Mouse (Mus musculus) c-Kit-positive CD71-negative TER-119-negative erythroid progenitor cells, embryonic 14.5 days (primary cell): ENCODE results near the gene Ctps2.

Source experiments
- DNase-seq: peaks from one replicate; pipeline ENCODE4 v3.0.0-alpha.2; 2013; ENCODE audit warnings: low read depth

Ctps2 gene

DNA sequence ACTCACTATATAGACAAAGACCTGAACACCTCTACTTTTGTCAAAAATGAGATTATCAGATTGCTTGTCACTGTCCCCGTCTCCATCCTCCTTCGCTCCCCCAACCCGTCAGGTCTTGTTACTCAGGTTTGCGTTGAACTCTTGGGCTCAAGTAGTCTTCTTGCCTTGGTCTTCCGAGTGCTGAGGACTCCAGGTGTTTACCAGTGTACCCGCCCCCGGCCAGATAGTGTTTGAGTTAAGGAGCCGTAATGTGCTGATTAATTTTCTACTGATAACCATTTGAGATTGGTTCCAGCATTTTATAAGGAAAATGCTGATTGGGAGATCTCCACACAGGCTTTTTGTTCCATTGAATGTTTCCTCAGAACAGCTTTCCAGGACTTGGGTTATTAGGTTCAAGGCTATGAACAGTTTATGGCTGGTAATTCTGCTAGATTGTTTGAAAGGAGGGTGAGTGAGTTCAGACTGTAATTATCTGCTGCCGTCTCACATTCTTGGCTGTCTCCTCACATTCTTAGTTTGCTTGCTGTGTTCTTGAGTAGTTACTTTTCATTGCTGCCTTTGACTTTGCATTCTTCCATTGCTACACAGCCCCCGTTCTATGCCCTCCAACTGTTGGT lies 85.9 kb downstream of the Ctps2 start:
- DNase-seq, result no peak

DNA sequence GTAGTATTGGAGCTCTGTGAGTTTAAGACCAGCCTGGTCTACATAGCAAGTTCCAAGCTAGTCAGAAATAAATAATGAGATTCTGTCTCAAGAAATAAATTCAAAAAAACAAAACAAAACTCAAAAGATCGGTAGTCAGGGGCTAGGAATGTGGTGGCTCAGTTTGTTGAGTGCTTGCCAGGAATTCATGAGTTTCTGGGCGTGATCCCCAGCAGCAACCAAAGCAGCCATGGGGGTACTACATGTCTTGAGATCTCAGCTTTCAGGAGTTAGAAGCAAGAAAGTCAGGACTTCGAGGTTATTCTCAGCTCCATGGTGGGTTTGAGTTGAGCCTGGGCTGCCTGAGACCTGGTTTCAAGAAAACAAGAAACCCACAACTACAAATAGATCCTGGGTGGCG lies 90.4 kb downstream of the Ctps2 start:
- no peak for DNase-seq

DNA sequence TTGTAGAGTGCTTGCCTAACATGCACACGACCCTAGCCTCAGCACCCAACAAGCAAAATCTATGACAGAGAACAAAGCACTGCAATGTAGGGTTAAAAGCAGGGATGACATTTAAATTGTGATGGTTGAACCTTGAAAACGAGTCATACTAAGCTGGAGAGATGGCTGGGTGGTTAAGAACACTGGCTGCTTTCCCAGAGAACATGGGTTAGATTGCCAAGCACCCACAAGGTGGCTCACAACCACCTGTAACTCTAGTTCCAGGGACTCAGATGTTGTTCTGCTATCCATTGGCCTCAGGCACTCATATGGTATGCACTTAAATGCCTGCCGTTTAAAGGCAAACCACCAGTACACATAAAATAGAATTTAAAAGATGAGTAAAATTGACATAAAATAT lies 91.1 kb downstream of the Ctps2 start:
- no peak for DNase-seq

DNA sequence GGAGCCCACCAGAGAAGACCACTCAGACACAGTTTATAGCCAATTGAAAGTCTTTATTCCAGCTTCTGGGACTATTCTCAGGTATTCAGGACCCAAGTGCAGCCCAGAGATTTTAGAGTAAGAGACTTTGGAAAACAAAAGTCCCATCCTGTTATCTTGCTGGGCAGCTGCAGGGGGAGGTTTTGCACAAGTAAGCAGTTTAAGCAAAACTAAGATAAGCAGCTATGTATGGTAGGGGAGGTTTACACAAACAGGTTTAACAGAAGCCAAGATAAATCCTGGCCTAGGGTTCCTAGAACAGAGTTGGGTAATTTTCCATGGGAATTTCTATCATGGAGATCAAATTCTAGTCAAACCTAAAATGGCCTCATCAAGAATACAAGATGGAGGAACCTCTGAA lies 126.8 kb downstream of the Ctps2 start:
- no peak for DNase-seq

DNA sequence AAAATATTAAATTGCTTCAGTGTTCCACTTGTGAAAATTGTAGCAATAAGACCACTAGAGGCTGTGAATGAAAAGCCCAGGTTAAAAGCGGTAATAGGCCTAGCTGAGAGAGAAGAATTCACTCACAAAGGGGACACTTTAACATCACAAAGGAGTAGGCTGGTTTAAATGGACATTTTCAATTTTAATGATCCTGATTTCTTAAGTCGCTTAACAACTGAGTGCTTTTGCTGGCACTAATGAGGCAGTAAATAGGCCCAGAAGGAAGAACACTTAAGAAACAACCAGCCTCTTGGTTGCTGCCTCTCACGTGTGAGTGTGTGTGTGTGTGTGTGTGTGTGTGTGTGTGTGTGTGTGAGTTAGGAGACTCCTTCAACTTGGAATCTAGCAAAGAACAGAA lies 137.7 kb downstream of the Ctps2 start:
- no peak for DNase-seq

DNA sequence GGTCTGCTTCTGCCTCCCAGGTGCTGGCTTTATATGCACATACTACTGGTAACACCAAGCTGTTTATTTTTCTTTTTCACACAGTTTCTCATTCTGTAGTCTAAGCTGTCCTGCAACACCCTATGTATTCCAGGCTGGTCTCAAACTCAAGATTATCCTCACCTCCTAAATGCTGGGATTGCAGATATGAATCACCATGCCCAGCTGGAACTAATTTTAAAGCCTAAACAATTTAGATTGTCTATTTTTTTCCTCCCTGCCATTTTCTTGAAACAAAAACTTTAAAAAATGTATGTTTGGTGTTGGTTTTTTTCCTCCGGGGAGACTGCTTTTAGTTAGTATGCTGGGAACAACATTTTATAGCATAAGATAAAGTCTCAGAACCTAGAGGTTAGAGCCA lies 141.7 kb downstream of the Ctps2 start:
- DNase-seq, result no peak

DNA sequence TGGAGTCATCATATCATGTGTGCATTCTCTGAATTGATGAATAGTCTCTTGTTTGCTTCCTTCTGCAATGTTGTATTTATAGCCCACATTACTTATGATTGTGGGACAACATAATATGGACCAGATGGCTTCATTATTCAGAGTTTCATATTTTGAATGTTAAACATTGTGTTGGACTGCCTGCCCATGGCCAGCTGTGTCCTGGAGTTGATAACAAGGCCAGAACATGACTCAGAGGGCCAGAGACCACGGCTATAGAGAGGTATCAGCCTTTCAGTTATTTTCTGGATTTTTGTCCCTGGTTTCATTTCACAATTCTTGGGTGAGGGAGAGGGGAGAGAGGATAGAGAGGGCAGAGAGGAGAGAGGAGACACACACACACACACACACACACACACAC lies 162.9 kb downstream of the Ctps2 start:
- no peak for DNase-seq
